Comparison of ENCODE assay signal across 8 mouse cellular contexts in genomic region chr3:95230495-95231297, GRCm38 (mm10). TPM values are rescaled to one million over a fixed set of nuclear protein-coding genes. Genes with fewer than 3 reads are reported as not detected.
A peak's percentile ranks its signal among the peaks of the same experiment; 100 is the strongest.
DNase-seq lines count a peak whose midpoint lies in the region; ATAC-seq lines count a peak whose summit lies in the region.

No protein-coding gene starts in this region.

- H3K27ac ChIP-seq in forebrain, embryonic 16.5 days (ENCODE audit: low read length), result peak overlapping the region; percentile 98
- H3K27ac ChIP-seq in kidney, embryonic 15.5 days, result peak overlapping the region; percentile 94
- peak overlapping the region; percentile 97 for H3K27ac ChIP-seq in midbrain, embryonic 12.5 days (replicated peaks)

- no peaks in the 10 kb centered on the region for H3K27me3 ChIP-seq in forebrain, embryonic 16.5 days (replicated peaks; ENCODE audit: control insufficient read depth, insufficient read depth, low read length)
- H3K27me3 ChIP-seq in kidney, embryonic 15.5 days, result no peaks in the 10 kb centered on the region
- H3K27me3 ChIP-seq in midbrain, embryonic 12.5 days, result no peaks in the 10 kb centered on the region

- peak; percentile 34 for DNase-seq in spleen, adult 12 weeks (ENCODE audit: low spot score)
- no peak for DNase-seq in spleen, postnatal 14 days (ENCODE audit: low spot score in 2 of 2)
- DNase-seq in thymus, postnatal 25 days, result peak; percentile 55
- no peak for DNase-seq in yolk sac, embryonic 10.5 days (ENCODE audit: low spot score)
- no peak for DNase-seq in cerebellum, adult 8-10 months

- 24% methylated on average over 8 of the region's 8 CpGs for WGBS in forebrain, embryonic 16.5 days
- 41% methylated on average over 8 of the region's 8 CpGs for WGBS in kidney, embryonic 15.5 days
- WGBS in midbrain, embryonic 12.5 days, result 36% methylated on average over 8 of the region's 8 CpGs

- peak overlapping the region; percentile 84 for H3K4me3 ChIP-seq in forebrain, embryonic 16.5 days (replicated peaks; ENCODE audit: low read length)
- peak overlapping the region; percentile 74 for H3K4me3 ChIP-seq in kidney, embryonic 15.5 days (replicated peaks)
- peak overlapping the region; percentile 76 for H3K4me3 ChIP-seq in midbrain, embryonic 12.5 days

- H3K4me1 ChIP-seq in forebrain, embryonic 16.5 days (replicated peaks; ENCODE audit: control insufficient read depth, insufficient read depth, low read length), result peaks cover 31% of the 10 kb centered on the region
- H3K4me1 ChIP-seq in kidney, embryonic 15.5 days, result peaks cover 63% of the 10 kb centered on the region
- H3K4me1 ChIP-seq in midbrain, embryonic 12.5 days, result peaks cover 39% of the 10 kb centered on the region

- peak overlapping the region; percentile 74 for H3K4me2 ChIP-seq in forebrain, embryonic 16.5 days (ENCODE audit: low read length)
- peak overlapping the region; percentile 64 for H3K4me2 ChIP-seq in kidney, embryonic 15.5 days
- peak overlapping the region; percentile 78 for H3K4me2 ChIP-seq in midbrain, embryonic 12.5 days (replicated peaks)

- H3K9ac ChIP-seq in forebrain, embryonic 16.5 days (replicated peaks; ENCODE audit: low read depth, low read length), result peak overlapping the region; percentile 91
- H3K9ac ChIP-seq in kidney, embryonic 15.5 days, result peak overlapping the region; percentile 90
- peak overlapping the region; percentile 85; the same call in 1 of the 2 replicates for H3K9ac ChIP-seq in midbrain, embryonic 12.5 days (replicated peaks)

- H3K36me3 ChIP-seq in forebrain, embryonic 16.5 days (ENCODE audit: control insufficient read depth, insufficient read depth), result peaks cover 31% of the 10 kb centered on the region
- peaks cover 50% of the 10 kb centered on the region for H3K36me3 ChIP-seq in kidney, embryonic 15.5 days
- H3K36me3 ChIP-seq in midbrain, embryonic 12.5 days, result peaks cover 46% of the 10 kb centered on the region

- 0 out of 2 replicates have a peak, but pooled peaks have one; percentile 7 for ATAC-seq in forebrain, embryonic 16.5 days
- no peak for ATAC-seq in kidney, embryonic 15.5 days (replicated peaks; ENCODE audit: low FRiP score)
- peak; percentile 45 for ATAC-seq in midbrain, embryonic 12.5 days (ENCODE audit: low FRiP score, low read depth)

- H3K9me3 ChIP-seq in forebrain, embryonic 16.5 days (ENCODE audit: control insufficient read depth, low read length), result no peaks in the 10 kb centered on the region
- no peaks in the 10 kb centered on the region for H3K9me3 ChIP-seq in kidney, embryonic 15.5 days (replicated peaks)
- no peaks in the 10 kb centered on the region for H3K9me3 ChIP-seq in midbrain, embryonic 12.5 days

RNA-seq across cellular contexts. Expression of gene Mllt11, which starts 1.3 kb away (rescaled TPM):
- polyA plus RNA-seq in forebrain, embryonic 16.5 days (2015; fragmentation: Nextera tagmentation; extraction: Ambion mirVana), result 263 and 264 TPM in 2 replicates
- polyA plus RNA-seq in kidney, embryonic 15.5 days (2015; fragmentation: Nextera tagmentation; extraction: Ambion mirVana), result 12.9 and 16.0 TPM in 2 replicates
- polyA plus RNA-seq in midbrain, embryonic 12.5 days (2016; fragmentation: Nextera tagmentation; extraction: Ambion mirVana), result 101 and 106 TPM in 2 replicates

RNA-seq across cellular contexts. Expression of gene Cdc42se1, which starts 2.2 kb away (rescaled TPM):
- 72.9 and 79.3 TPM in 2 replicates for polyA plus RNA-seq in forebrain, embryonic 16.5 days (2015; fragmentation: Nextera tagmentation; extraction: Ambion mirVana)
- polyA plus RNA-seq in kidney, embryonic 15.5 days (2015; fragmentation: Nextera tagmentation; extraction: Ambion mirVana), result 87.4 and 92.0 TPM in 2 replicates
- polyA plus RNA-seq in midbrain, embryonic 12.5 days (2016; fragmentation: Nextera tagmentation; extraction: Ambion mirVana), result 91.0 and 93.9 TPM in 2 replicates

RNA-seq across cellular contexts. Expression of gene Gm128, which starts 10.7 kb away (rescaled TPM):
- polyA plus RNA-seq in forebrain, embryonic 16.5 days (2015; fragmentation: Nextera tagmentation; extraction: Ambion mirVana), result 0.27 TPM in 1 of 2 replicates, not detected in the other
- 0.50 and 0.53 TPM in 2 replicates for polyA plus RNA-seq in kidney, embryonic 15.5 days (2015; fragmentation: Nextera tagmentation; extraction: Ambion mirVana)
- polyA plus RNA-seq in midbrain, embryonic 12.5 days (2016; fragmentation: Nextera tagmentation; extraction: Ambion mirVana), result 0.26 TPM in 1 of 2 replicates, not detected in the other

RNA-seq across cellular contexts. Expression of gene Gabpb2, which starts 13.0 kb away (rescaled TPM):
- 4.2 and 5.6 TPM in 2 replicates for polyA plus RNA-seq in forebrain, embryonic 16.5 days (2015; fragmentation: Nextera tagmentation; extraction: Ambion mirVana)
- 10.0 and 10.6 TPM in 2 replicates for polyA plus RNA-seq in kidney, embryonic 15.5 days (2015; fragmentation: Nextera tagmentation; extraction: Ambion mirVana)
- polyA plus RNA-seq in midbrain, embryonic 12.5 days (2016; fragmentation: Nextera tagmentation; extraction: Ambion mirVana), result 11.0 and 11.6 TPM in 2 replicates

RNA-seq across cellular contexts. Expression of gene Bnipl, which starts 20.3 kb away (rescaled TPM):
- 0.23 TPM in 1 of 2 replicates, not detected in the other for polyA plus RNA-seq in forebrain, embryonic 16.5 days (2015; fragmentation: Nextera tagmentation; extraction: Ambion mirVana)
- polyA plus RNA-seq in kidney, embryonic 15.5 days (2015; fragmentation: Nextera tagmentation; extraction: Ambion mirVana), result 1.2 and 1.4 TPM in 2 replicates
- 0.33 and 0.38 TPM in 2 replicates for polyA plus RNA-seq in midbrain, embryonic 12.5 days (2016; fragmentation: Nextera tagmentation; extraction: Ambion mirVana)

Comparison
In these comparisons a context has a peak if more than half of its experiments do, and no peak if none do; other contexts are left out.
1. DNase-seq: peak in spleen, adult 12 weeks (single experiment) and thymus, postnatal 25 days (single experiment); none in spleen, postnatal 14 days (0 of 2), yolk sac, embryonic 10.5 days (single experiment) and cerebellum, adult 8-10 months (single experiment).
2. Peak in every context shown above with its lines, with median percentiles within 50 percentile points of each other: H3K27ac ChIP-seq, H3K4me2 ChIP-seq, H3K4me3 ChIP-seq and H3K9ac ChIP-seq.